Mouse (Mus musculus) intestine, embryonic 14.5 days (tissue): ENCODE data around the gene Shpk. TPM values are rescaled to one million over a fixed set of nuclear protein-coding genes. Genes with fewer than 3 reads are reported as not detected.

ENCODE experiments used
- ATAC-seq: fragments of 200-750 bp; cut with Nextera tagmentation; replicated peaks from 2 replicates; pipeline ENCODE4 v1.8.0; 2017; ENCODE audit warnings: low read depth, moderate number of reproducible peaks, moderate TSS enrichment, moderate library complexity; ENCODE audit not compliant: low FRiP score, low TSS enrichment
- DNase-seq: peaks from one replicate; pipeline ENCODE4 v3.0.0-alpha.2; 2018; ENCODE audit warnings: low spot score
- H3K27ac ChIP-seq: fragments of 300-500 bp; sonication (generic); 2 replicates; pipeline ENCODE4 v1.5.1; 2014; ENCODE audit warnings: low read depth, mild to moderate bottlenecking, control low read depth
- H3K27me3 ChIP-seq: fragments of 300-500 bp; sonication (generic); replicated peaks from 2 replicates; pipeline ENCODE4 v1.6.1; 2014; ENCODE audit warnings: low read length, control low read depth; ENCODE audit not compliant: control insufficient read depth, insufficient read depth
- H3K36me3 ChIP-seq: fragments of 300-500 bp; sonication (generic); 2 replicates; pipeline ENCODE4 v1.6.1; 2014; ENCODE audit warnings: low read length, control low read depth; ENCODE audit not compliant: control insufficient read depth, insufficient read depth
- H3K4me1 ChIP-seq: fragments of 300-500 bp; sonication (generic); replicated peaks from 2 replicates; pipeline ENCODE4 v1.6.1; 2014; ENCODE audit warnings: low read length, control low read depth, mixed read lengths; ENCODE audit not compliant: control insufficient read depth, insufficient read depth
- H3K4me2 ChIP-seq: fragments of 300-500 bp; sonication (generic); 2 replicates; pipeline ENCODE4 v1.6.1; 2014; ENCODE audit warnings: low read length
- H3K4me3 ChIP-seq: fragments of 300-500 bp; sonication (generic); 2 replicates; pipeline ENCODE4 v1.5.1; 2014; ENCODE audit warnings: low read depth, low read length, control low read depth, mixed read lengths
- H3K9ac ChIP-seq: fragments of 300-500 bp; sonication (generic); 2 replicates; pipeline ENCODE4 v1.6.1; 2014; ENCODE audit warnings: mild to moderate bottlenecking, low read length
- H3K9me3 ChIP-seq: fragments of 300-500 bp; sonication (generic); 2 replicates; pipeline ENCODE4 v1.6.1; 2016; ENCODE audit warnings: low read length, control low read depth; ENCODE audit not compliant: control insufficient read depth
- WGBS: fragments of 180-500 bp; shearing (Covaris S2); extraction: QIAGEN DNeasy Blood & Tissue Kit; methylation state at CpG from one replicate; pipeline ENCODE4 v1.1.7; 2014; 5-methylcytosine and 5-hydroxymethylcytosine counted together
- polyA plus RNA-seq: library from polyadenylated mRNA; unstranded; fragments of >200 nt; fragmentation: Nextera tagmentation; extraction: Ambion mirVana; gene quantifications from 2 replicates; pipeline ENCODE4 v1.2.1, GENCODE M21; 2014

The Shpk gene
- polyA plus RNA-seq: 1.1 and 1.2 TPM in 2 replicates

DNA sequence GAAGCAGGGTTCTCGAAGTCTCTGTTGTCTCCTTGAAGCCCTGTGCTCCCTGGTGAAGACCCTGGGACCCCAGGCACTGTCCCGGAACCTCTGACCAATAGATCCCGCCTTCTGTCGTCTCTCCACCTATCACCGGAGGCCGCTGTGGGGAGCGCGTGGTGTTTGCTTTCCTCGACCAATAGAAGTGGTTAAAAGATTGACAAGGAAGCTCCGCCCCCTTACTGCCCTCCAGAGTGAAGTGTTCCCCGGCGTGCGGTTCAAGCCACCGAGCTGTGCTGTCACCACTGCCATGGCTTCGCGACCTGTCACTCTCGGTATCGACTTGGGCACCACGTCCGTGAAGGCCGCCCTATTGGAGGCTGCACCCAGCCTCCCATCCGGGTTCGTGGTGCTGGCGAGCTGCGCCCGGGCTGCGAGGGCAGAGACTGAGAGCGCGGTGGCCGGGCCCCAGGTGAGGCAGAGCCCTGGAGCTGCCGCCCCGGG lies at the start of gene Shpk:
TSS of gene Shpk (plus strand) at position 231 of the 483 bp plus-strand sequence.
- DNase-seq (peak; percentile 93), ATAC-seq (peak; percentile 98)
- peak within 1 kb of the TSS; percentile 96 for H3K4me2 ChIP-seq
- under 1% methylated on average over 32 of the region's 32 CpGs for whole genome bisulfite sequencing
- peak within 1 kb of the TSS; percentile 53 for H3K9ac ChIP-seq
- H3K4me1 ChIP-seq: peaks cover 6% of the 10 kb centered on the region; the same call in 1 of the 2 replicates
- H3K27ac ChIP-seq: no peak within 1 kb of the TSS
- H3K4me3 ChIP-seq: peak within 1 kb of the TSS; percentile 72
- H3K36me3 ChIP-seq: peaks cover 4% of the 10 kb centered on the region; the same call in 1 of the 2 replicates
- no peaks in the 10 kb centered on the region for H3K9me3 ChIP-seq
- no peaks in the 10 kb centered on the region for H3K27me3 ChIP-seq

- DNase-seq (no peak), ATAC-seq (no peak)
- Histone ChIP-seq H3K4me3 (no peak overlapping the region), H3K36me3 (no peaks in the 10 kb centered on the region), H3K4me1 (no peaks in the 10 kb centered on the region), H3K9me3 (no peaks in the 10 kb centered on the region), H3K4me2 (no peak overlapping the region), H3K27me3 (peaks cover 18% of the 10 kb centered on the region), H3K9ac (no peak overlapping the region), H3K27ac (no peak overlapping the region)
- WGBS: 72% methylated on average over 6 of the region's 6 CpGs
Observed at GRCm38 (mm10) chr11:73155071-73155470, 44.2 kb upstream of the Shpk start.

GRCm38 (mm10) chr11:73159957-73160810 lies 39.1 kb upstream of the Shpk start, which contains the start of gene P2rx5:
Gene P2rx5, plus strand, starts transcription at chr11:73160421.
- WGBS: 2% methylated on average over 49 of the region's 49 CpGs
- DNase-seq (peak; percentile 67), ATAC-seq (peak; percentile 63)
- peaks cover 27% of the 10 kb centered on the region for H3K27me3 ChIP-seq
- no peaks in the 10 kb centered on the region for H3K36me3 ChIP-seq
- H3K4me1 ChIP-seq: peaks cover 5% of the 10 kb centered on the region; the same call in 1 of the 2 replicates
- no peak within 1 kb of the TSS for H3K27ac ChIP-seq
- H3K9me3 ChIP-seq: no peaks in the 10 kb centered on the region
- peak within 1 kb of the TSS; percentile 38 for H3K4me3 ChIP-seq
- peak within 1 kb of the TSS; percentile 44; the same call in 1 of the 2 replicates for H3K9ac ChIP-seq
- H3K4me2 ChIP-seq: peak within 1 kb of the TSS; percentile 83

- H3K27me3 ChIP-seq: peaks cover 27% of the 10 kb centered on the region
- H3K36me3 ChIP-seq: no peaks in the 10 kb centered on the region
- H3K4me3 ChIP-seq: peak overlapping the region; percentile 38
- H3K9me3 ChIP-seq: no peaks in the 10 kb centered on the region
- 28% methylated on average over 6 of the region's 6 CpGs for WGBS
- H3K4me2 ChIP-seq: peak overlapping the region; percentile 83
- H3K27ac ChIP-seq: no peak overlapping the region
- ATAC-seq: no peak
- no peak for DNase-seq
- H3K4me1 ChIP-seq: peaks cover 5% of the 10 kb centered on the region; the same call in 1 of the 2 replicates
- no peak overlapping the region; the same call in 1 of the 2 replicates for H3K9ac ChIP-seq
Observed at GRCm38 (mm10) chr11:73160811-73161200, 38.5 kb upstream of the Shpk start.

GRCm38 (mm10) chr11:73161616-73162015 lies 37.6 kb upstream of the Shpk start:
- Histone ChIP-seq H3K4me1 (peaks cover 5% of the 10 kb centered on the region; the same call in 1 of the 2 replicates), H3K4me2 (no peak overlapping the region), H3K27me3 (peaks cover 27% of the 10 kb centered on the region), H3K36me3 (no peaks in the 10 kb centered on the region), H3K27ac (no peak overlapping the region), H3K9ac (no peak overlapping the region), H3K9me3 (no peaks in the 10 kb centered on the region), H3K4me3 (no peak overlapping the region)
- DNase-seq (no peak), ATAC-seq (no peak)
- 84% methylated on average over 4 of the region's 4 CpGs for WGBS

DNA sequence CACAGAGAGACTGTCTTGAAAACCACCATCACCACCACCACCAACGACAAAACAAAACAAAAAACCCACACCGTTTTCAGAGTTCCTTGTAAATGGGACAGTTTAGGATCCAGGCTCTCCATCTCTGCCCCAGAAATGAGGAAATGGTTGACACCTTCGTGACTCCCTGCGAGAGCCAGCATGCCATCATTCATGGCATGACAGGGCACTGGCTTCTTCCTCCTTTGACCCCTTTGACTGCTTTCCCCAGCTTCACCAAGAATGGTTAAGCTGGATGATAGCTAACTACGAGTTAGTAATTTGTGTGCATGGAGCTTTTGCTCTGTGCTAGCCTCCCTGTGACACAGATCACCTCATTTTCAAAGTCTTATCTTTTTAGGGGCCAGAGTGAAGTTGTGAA lies 37.0 kb upstream of the Shpk start:
- ATAC-seq (no peak), DNase-seq (no peak)
- Histone ChIP-seq H3K9me3 (no peaks in the 10 kb centered on the region), H3K27me3 (peaks cover 27% of the 10 kb centered on the region), H3K4me3 (no peak overlapping the region), H3K4me2 (no peak overlapping the region), H3K9ac (no peak overlapping the region), H3K27ac (no peak overlapping the region), H3K36me3 (no peaks in the 10 kb centered on the region), H3K4me1 (peaks cover 5% of the 10 kb centered on the region; the same call in 1 of the 2 replicates)
- 67% methylated on average over 5 of the region's 5 CpGs for WGBS

DNA sequence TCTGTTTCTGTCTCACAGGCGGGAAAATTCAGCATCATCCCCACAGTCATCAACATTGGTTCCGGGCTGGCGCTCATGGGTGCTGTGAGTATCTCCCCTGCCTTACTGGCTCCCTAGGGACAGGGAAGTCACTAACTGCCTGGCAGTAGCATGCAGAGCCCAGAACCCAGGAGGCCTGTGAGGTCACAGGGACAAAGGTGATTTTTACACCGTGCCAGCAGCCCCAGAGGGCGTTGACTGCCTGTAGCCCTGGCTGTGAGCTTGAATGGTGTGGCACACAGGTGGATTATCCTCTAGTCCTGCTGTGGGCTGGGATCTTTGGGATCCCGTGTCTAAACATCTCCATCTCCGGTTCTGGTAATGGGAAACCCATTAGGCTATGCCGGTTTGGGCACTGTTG lies 31.2 kb upstream of the Shpk start:
- H3K27ac ChIP-seq: no peak overlapping the region
- no peak for ATAC-seq

DNA sequence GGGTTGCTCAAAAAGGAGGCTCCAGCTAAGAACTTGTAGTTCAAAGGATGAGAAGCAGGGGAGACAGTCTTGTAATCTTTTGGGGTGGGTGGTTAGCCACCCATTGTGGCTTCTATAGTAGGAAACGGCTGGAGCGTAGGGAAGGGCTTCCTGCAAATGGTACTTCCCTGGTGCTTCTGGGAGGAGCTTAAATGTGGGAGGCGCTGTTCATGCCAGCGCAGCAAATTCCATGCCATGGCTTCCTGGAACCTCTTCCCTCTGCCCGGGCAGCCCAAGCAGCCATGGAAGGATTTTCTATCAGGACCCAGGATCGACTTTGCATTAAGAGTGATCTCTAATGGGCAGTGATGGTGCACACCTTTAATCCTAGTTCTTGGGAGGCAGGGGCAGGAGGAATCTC lies 30.7 kb upstream of the Shpk start:
- no peak for ATAC-seq
- Histone ChIP-seq H3K27ac (no peak overlapping the region), H3K4me1 (peaks cover 8% of the 10 kb centered on the region)

More for the DNA sequence above, 31.2 kb upstream of the Shpk start:
- Histone ChIP-seq H3K36me3 (peaks cover 7% of the 10 kb centered on the region), H3K4me1 (peaks cover 8% of the 10 kb centered on the region), H3K4me2 (no peak overlapping the region), H3K4me3 (no peak overlapping the region), H3K9me3 (no peaks in the 10 kb centered on the region), H3K27me3 (no peaks in the 10 kb centered on the region), H3K9ac (no peak overlapping the region)
- WGBS: 82% methylated on average over 8 of the region's 8 CpGs
- DNase-seq: no peak

More for the DNA sequence above, 30.7 kb upstream of the Shpk start:
- 79% methylated on average over 6 of the region's 6 CpGs for WGBS
- no peaks in the 10 kb centered on the region for H3K27me3 ChIP-seq
- no peak overlapping the region for H3K4me3 ChIP-seq
- no peak overlapping the region for H3K4me2 ChIP-seq
- H3K9ac ChIP-seq: no peak overlapping the region
- H3K36me3 ChIP-seq: peaks cover 12% of the 10 kb centered on the region
- DNase-seq: no peak
- H3K9me3 ChIP-seq: no peaks in the 10 kb centered on the region
